Mouse (Mus musculus): ENCODE measurements at regions not wholly inside any gene's neighbourhood (a gene's known extent, or its start where the extent isn't known, plus 50 kb on each side); places are given as distances from the start of the nearest gene placed in this dataset.

GRCm38 (mm10) chr3:124225982-124226381 lies 94.7 kb upstream of the Tram1l1 start:
- TF ChIP-seq CTCF (conservative IDR thresholded peaks at IDR 0.05; ENCODE audit: low read length) (peak; percentile 52), POU5F1 (IDR thresholded peaks at IDR 0.05; ENCODE audit: borderline replicate concordance, low read length) (no peak)
